Mouse (Mus musculus) yolk sac, embryonic 10.5 days (tissue): ENCODE data around the gene Dnase2a.

Source experiments
- DNase-seq: peaks from one replicate; pipeline ENCODE4 v3.0.0-alpha.2; 2017; ENCODE audit warnings: low spot score

The Dnase2a gene

DNA sequence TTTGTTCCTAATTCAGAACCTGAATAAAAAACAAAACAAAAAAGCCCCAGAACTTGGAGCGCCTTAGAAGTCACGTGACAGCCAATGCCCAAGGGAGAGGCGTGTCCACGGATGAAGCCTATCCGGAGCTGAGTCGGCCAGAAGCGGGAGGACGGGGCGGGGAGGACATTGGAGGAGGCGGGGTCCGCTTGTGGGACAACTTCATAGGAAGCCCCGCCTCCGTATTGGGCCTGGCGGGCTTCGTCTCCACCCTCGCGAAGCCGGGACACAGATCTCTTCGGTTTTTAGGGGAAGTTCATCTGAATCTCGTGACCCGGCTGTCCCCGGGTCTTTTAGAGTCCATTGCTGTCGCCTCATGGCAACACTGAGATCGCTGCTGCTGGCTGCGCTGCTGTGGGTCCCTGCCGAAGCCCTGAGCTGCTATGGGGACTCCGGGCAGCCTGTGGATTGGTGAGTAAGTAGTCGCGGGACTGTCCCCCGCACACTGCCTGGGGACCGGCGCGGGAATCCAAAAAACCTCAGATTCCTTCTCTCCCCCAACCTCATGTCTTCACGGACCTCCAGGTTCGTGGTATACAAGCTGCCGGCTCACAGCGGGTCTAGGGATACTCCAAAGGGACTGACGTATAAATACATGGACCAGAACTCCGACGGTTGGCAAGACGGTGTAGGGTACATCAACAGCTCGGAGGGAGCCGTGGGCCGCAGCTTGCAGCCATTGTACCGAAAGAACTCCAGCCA lies at the start of gene Dnase2a:
Dnase2a (plus strand) TSS at position 140 of the 741 bp plus-strand sequence.
- peak; percentile 94 for DNase-seq

DNA sequence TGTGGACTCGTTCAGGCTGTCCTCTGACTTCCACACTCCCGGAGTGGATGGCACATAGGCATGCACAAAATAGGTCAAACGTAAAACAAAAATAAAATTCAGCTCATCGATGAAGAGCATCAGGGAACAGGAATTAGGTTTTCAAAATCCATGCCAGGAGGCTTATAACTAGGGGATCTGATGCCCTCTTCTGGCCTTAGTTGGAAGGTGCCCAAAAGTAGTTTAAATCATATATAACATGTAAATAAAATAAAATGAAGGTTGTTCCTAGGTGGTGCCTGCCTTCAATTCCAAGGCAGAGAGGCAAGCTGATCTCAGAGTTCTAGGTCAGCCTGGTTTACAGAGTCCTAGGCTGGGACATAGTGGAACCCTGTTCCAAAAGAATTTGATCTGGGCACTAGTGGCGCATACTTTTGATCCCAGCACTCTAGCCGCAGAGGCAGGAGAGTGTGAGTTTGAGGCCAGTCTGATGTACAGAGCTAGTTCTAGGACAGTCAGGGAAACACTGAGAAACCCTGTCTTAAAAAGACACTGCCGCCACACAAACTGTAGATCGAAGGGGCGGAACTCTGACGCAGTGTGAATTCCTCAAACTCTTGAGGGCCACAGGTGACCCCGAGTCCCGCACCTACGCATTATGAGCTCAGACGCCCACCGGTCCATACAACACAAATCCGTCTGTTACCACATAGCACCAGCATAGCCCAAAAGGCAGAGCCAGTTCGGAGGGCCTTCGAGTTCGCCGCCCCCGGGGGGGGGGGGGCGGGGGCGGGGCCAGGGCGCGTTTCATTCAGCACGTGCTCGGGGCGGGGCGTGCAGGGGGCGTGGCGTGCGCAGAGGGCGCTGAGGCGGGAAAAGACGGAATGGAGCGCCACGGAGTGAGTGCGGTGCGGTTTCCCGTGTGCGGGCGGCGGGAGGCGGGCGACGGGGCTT lies 36.7 kb upstream of the Dnase2a start, which contains the start of gene Syce2:
Syce2 (plus strand) TSS at position 736 of the 933 bp plus-strand sequence.
- DNase-seq, result peak; percentile 86

DNA sequence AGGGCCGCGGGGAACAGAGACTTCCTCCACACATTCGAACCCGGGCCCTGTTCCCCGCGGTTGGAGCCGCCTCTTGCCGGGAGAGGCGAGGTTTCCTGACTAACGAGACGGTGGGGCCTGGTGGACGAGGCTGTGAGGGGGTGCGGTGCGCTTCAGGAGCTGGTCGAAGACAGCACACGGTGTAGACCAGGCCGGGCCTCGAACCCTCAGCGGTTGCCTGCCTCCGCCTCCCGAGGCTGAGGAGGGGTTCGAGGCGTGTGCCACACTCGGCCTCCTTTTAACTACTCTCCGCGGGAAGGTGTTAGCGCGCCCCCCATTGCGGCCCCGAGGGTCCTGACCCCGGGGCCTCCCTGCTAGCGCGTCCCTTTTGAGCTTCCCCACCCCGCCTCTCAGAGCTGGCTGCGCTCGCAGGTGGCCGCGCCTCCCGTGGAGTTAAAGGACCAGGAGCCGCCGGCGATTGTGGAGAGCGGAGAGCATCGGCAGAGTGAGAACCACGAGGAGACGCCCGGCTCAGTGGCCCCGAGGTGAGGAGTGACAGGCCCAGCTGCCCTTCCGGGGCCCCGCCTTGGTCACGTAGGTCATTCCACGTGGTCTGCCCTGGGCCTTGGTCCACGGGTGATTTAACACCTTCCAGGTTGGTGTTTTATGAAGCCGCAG lies 35.9 kb upstream of the Dnase2a start:
- peak; percentile 45 for DNase-seq

DNA sequence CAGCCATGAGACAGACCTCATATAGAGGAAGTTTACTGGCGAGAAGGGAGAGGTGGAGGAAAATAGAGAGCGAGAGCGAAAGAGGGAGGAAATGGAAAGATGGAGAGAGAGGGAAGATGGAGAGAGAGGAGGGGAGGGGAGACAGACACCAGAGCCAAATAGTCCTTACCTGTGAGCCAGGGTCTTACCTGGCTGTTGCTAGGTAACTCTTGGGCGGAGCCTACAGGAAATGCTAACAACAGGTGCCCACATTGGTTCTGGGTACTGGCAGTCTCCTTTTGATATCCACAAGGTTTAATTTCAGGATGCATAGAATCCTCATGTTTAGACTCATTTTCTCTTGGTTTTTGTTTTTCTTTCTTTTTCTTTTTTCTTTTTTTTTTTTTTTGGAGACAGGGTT lies 35.3 kb upstream of the Dnase2a start:
- no peak for DNase-seq

DNA sequence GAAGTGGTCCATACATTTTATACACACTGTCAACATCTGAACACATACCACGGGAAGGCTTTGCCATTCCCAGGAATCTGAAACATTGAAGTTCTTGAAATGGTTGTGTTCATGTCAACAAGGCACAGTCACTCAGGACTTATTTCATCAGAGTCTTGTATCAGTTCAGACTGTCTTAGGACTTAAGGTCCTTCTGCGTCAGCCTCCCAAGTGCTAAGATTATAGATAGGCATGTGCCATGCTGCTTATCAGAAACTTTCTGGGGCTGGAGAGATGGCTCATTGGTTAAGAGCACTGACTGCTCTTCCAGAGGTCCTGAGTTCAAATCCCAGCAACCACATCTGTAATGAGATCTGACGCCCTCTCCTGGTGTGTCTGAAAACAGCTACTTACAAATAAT lies 34.0 kb upstream of the Dnase2a start:
- DNase-seq, result no peak

DNA sequence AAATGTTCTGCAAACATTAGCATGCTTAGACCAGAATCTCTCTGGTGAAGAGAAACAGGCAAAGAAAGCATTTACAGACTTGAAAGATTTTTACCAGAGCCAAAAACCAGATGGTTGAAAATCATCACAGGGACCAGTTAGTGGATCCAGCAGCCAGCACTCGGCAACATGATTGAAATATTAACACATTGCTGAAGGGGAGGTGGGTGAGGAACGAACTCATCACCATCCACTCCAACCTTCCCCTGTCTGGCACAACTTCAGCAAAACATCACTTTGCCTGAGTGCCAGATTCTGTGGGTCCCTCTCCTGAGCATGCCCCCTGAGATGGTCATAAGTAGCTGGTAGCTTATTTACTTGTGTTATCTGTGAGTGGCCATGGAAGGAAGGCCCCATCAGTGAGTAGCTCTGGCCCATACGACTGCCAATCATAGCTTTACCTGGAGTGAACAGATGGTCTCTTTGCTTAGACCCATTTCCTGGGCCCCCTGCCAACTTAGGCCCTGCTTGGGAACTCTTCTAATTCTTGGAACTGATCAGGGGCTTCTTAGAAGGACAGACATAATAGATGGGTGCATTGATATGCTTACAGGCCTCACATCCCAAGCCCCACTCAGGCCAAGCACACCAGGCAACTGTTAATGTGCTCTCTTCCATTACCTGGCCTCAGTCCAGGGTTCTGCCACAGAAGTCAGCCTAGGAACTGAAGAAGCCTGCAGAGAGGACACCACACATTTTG lies 30.9 kb upstream of the Dnase2a start:
- DNase-seq, result no peak

DNA sequence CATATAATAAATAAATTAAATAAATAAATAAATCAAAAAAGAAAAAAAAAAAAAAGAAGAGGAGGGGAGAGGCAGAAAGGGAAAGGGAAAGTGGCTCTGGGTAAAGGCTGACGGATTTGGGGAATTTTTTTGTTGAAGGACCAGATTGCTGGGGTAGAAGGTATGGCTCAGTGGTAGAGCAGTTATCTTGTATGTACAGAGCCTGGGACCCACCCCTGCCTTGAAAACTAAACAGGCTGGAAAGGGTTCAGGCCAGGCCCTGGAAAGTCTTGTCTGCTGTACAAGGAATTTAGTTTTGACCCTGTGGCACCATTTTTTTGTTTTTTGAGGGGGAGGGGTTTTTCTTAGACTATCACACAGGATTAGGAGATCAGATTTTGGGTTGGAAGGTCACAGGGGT lies 29.4 kb upstream of the Dnase2a start:
- DNase-seq, result no peak

DNA sequence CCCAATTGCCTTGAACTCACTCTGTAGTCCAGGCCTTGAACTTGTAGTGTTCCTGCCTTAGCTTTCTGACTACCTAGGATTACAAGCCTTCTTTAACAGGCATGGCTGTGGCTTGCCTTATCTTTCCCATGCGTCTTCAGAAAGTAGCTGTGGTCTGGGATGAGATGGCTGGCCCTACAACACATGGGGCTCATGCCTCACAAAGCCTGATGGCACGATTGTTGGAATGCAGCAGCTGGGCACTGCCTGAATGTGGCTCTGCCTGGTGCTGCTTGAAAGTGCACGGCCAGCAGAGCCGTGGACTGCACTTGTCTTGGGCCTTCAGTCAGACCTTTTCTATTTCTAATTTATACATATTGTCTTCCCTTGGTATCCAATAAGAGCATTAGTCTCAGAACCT lies 23.6 kb upstream of the Dnase2a start:
- DNase-seq, result no peak

DNA sequence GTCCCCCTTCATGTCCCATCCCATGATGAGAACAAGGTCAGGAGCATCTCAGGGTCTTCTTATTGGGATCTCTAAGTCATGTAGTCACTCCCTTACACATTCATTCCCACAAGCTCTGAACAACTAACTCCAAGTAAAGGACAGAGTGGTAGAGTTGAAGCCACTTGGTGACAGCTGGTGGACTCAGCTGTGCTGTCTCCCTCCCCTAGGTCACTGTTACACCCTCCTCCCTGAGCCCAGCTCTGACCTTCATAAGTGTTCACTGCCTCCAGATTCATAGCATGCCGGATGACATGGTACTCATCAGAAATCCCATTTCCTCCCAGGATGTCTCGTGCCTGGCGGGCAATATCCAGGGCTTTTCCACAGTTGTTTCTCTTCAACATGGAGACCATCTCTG lies 20.1 kb upstream of the Dnase2a start:
- DNase-seq, result no peak

DNA sequence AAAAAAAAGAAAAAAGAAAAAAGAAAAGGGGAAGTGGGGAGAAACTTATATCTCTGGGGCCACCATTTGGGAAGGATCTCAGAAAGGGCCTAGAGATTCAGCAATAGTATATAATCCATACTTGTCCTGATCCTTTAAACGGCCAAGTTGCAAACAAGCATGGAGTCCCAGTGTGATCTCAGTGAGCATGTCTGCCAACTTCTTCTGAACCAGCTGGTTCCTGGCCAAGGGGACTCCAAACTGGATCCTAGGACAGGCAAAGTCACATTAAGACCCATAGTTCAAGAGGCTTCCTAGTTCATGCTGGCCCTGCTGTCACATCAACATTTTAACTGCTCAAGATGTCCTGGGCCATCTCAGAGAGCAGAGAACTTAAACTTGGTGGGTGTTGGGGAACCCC lies 19.2 kb upstream of the Dnase2a start:
- DNase-seq, result no peak

DNA sequence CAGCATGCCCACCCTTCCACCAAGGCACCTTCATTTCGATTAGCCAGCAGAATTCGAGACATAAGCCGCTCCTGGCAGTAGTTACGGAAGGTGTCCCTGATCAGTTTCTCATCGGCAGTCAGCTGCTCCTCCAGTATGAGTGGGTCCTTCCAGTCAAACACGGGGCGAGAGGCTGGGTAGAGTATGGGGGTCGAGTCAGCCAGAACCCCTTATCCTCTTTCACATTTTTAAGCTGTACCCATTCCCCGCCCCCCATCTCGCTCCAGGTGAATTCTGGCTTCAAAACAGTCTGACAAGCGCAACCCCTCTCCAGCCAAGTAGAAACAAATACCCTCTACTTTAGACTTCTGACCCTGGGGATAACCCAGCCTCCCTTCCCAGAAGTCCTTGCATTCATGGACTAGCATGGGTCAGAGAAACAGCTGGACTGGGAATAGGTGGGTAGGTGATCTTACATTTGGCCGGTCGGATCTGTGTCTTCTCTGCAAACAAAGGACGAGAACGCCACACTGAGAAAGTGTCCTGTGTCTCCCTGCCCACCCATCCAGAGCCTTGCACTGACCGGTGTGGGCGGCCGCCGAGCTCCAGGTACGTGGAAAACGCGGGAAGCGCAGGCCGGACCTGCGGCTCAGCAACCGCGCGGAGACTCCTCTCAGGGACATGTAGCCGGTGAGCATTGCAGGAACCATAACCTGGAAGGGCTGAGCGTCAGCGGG lies 15.2 kb upstream of the Dnase2a start:
- no peak for DNase-seq

DNA sequence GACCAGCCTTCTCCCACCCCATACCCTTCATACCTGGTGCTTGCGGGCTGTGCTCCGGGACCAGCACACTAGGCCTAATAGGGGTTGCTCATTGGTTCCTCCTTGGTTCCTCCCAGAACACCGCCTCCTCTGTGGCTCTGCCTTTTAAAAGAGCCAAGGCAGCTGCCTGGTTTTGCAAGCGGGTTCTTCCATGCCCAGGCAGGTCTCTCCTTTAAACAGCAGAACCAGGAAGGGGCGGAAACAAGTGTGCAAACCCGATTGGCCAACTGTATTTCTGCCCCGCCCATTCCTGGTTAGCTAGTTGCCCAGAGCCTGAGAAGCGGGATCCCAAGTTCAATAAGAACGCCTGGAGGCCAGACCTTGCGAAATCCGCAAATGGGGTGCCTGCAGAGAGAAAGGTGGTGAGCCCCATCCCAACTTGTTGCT lies 14.6 kb upstream of the Dnase2a start, which contains the start of gene Gcdh:
Gcdh (minus strand) TSS at position 213 of the 426 bp plus-strand sequence.
- peak; percentile 95 for DNase-seq

DNA sequence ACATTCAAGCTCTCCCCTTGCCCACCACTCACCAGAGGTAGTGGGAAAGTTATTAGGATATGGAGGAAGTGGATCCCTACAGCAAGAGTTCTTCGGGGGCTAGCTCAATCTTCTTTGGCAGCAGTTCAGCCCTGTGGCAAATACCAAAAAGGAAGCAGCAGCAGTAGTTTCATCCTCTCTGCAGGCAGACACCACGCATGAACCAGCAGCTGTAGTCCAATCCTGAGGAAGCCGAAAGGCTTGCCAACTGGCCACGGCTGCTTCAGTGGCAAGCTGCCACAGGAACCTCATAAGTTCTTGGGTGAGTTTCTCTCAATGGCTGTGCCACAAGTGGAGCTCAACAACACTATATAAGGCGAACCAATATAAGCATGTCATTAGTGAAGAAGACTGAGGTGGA lies 12.4 kb upstream of the Dnase2a start:
- no peak for DNase-seq

DNA sequence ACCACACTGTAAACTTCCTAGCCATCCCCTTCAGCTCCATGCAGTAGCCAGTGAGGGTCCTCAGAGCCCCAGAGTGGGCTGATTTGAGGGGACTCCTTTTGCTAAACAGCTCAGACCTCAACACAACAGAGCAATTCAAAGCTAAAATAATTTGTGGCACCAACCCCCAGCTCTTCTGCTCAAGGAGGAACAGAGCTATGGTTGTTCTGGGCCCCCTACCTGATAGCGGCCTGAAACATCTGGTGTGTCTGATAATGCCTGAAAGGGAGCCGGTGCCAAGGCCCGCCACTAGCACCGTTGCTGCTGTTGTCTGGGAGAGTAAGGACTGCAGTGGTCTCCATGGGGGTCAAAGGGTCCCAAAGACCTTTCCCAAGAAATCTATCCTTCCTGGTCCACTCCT lies 7.3 kb upstream of the Dnase2a start:
- peak; percentile 26 for DNase-seq

DNA sequence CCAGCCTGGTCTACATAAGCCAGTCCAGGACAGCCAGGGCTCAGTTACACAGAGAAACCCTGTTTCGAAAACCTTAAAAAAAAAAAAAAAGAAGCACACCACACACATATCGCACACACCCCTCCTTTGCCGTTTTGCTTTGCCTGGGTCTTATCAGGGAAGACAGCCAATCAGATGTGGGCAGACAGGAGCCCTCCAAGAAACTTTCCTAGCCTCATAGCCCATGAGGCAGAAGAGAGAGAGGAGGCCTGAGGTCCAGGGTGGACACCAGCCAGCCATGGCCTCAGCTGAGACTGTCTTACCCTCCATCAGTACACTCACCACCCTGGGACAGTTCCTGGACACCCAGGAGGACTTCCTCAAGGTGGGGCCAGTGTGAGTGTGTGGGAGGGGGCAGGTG lies 6.6 kb upstream of the Dnase2a start, which contains the start of gene Klf1:
Klf1 (plus strand) TSS at position 177 of the 400 bp plus-strand sequence.
- DNase-seq, result no peak

DNA sequence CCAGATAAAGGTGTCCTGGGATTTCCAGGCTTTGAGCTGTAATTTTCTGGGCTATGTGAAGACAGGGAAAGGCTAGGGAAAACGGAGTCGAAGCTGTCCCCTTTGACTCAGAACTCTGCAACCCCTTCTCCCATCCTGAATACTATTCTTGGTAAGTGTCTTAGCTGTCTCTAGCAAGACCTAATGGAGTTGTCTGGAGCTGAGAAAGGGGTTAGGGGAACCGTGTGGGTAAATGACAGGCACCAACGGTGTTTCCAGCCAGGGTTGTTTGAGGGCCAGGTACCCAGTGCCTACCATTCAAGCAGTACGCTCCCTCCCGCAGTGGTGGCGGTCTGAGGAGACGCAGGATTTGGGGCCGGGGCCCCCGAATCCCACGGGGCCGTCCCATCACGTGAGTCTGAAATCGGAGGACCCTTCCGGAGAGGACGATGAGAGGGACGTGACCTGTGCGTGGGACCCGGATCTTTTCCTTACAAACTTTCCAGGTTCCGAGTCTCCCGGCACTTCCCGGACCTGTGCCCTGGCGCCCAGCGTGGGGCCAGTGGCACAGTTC lies 5.9 kb upstream of the Dnase2a start:
- DNase-seq, result no peak

DNA sequence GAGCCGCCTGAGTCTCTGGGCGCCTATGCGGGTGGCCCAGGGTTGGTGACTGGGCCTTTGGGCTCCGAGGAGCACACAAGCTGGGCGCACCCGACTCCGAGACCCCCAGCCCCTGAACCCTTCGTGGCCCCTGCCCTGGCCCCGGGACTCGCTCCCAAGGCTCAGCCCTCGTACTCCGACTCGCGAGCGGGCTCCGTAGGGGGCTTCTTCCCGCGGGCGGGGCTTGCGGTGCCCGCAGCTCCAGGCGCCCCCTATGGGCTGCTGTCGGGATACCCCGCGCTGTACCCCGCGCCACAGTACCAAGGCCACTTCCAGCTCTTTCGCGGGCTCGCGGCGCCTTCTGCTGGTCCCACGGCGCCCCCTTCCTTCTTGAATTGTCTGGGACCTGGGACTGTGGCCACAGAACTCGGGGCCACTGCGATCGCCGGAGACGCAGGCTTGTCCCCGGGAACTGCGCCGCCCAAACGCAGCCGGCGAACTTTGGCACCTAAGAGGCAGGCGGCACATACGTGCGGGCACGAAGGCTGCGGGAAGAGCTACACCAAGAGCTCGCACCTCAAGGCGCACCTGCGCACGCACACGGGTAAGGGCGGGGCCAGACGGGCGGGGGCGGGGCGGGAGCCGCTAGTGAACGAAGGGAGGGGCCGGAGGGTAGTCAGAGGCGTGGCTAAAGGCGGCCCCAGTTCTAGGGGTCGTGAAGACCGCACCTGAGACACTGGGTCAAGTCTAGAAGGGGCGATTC lies 5.3 kb upstream of the Dnase2a start:
- DNase-seq, result peak; percentile 87

DNA sequence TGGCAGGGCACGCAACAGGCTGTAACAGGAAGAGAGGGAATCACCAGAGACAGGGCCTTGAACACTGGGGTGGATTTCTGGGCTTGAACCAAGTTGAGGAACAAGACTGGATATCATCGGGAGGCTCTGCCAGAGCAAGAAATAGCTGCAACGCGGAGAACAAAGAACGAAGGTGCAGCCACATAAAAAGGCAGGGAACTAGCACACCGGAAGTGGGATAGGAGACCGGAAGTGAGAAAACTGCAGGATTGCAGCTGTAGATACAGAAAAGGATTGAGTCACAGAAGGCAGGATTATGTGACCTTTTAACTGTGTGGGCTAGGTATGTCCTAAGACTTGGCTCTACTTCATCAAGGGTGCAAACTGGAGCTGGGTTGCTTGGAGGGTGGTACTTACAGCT lies 4.0 kb upstream of the Dnase2a start:
- no peak for DNase-seq

DNA sequence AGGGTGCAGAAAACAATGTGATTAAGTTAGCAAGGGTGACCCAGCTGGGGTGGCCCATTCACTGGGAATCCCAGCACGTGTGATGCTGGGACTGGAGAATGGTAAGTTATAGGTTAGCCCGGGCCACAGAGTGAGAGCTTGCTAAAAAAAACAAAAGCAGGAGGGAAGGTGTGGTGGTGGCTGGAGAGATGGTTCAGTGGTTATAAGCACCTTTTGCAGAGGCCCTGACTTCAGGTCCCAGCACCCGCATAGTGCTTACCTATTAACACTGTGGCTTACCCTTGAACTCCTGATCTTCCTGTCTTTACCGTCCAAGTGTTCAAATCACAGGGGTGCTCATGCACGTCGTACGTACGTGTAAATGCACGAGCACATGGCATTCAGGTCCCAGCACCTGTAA lies 1.3 kb upstream of the Dnase2a start:
- no peak for DNase-seq

DNA sequence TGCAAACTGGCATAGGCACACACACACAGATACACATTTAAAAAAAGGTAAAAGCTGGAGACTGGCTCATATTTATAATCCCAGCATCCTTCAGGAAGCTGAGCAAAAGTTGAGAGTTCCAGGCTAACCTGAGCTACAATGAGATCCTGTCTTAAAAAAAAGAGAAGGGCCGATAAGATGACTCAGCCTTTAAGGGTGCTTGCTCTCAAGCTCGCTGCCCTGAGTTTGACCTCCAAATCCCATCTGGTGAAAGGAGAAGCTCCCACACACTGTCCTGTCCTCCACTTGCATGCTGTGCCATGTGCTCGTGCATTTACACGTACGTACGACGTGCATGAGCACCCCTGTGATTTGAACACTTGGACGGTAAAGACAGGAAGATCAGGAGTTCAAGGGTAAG lies 867 bp upstream of the Dnase2a start:
- no peak for DNase-seq
